Mouse (Mus musculus): ENCODE measurements around the gene Bsdc1. TPM values are rescaled to one million over a fixed set of nuclear protein-coding genes. Genes with fewer than 3 reads are reported as not detected.

The Bsdc1 gene
- polyA plus RNA-seq (2015; fragmentation: Nextera tagmentation; extraction: Ambion mirVana): 14.1 and 16.6 TPM in 2 replicates

DNA sequence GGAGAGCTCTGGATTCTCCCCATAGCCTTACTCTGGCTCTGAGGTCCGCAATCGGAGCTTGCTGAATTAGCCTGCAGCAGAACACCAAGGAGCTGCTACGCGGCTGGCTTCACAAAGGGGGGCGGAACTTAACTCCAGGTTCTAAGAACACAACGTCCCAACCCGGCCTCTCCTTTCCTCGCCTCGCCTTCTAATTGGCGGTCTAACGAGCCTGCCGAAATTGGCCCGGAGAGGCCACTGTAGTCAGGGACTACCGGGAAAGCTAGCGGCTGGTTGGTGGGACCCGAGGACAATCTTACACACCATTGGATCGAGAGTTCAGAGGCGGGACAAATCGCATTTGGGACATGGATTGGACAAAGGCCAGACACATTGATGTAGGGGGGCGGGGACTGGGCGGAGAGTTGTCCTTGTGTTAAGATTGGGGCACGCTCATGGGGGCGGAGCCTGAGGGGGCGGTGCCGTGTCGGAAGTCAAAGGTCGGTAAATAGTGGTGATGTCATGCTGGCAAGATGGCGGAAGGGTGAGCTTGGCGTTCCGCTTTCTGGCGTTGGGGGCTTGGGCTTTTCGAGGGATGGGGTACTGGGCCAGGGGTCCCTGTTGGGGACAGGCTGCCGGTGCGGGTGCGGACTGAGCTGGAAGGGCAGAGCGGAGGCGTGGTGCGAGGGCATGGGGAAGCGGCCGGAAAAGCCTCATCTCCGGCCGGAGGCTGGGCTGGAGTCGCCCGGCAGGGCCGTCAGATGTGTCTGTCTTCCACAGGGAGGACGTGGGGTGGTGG is at the start of gene Bsdc1:
Gene Bsdc1, plus strand, starts transcription at position 399 of the 778 bp plus-strand sequence.

DNA sequence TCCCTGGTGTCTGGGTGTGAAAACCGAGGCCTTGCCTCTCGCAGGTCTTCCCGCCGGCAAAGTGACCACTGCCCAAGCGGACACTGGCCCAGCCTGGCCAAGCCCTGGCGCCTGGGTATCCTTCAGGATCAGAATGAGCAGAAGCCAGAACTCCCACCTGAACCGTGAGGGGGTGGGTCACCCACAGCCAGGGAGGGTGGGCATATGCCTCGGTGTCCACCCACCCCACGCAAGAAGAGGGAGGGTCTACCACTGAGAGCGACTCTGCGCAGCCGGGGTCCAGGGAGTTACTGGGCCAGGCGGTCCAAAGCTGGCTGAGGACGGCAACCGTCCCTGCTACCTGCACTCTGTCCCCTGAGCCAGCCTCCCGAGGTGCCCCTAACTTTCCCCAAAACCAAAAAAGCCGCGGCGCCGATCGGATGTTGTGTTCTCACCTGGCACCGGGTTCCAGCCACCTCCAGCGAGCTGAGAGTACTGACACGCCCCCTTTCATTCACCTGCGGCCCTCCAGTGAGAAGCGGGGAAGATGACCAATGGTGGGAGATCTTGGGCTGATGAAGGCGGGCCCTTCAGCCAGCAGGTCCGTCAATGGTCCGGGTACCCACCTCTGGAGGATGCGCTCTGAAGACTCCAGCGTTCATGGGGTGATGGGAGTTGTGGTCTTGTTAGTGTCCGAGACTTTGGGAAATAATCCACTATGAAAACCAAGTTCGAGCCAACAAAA is 20.9 kb upstream of the Bsdc1 start, which contains the start of gene Zbtb8b:
Gene Zbtb8b, minus strand, starts transcription at position 514 of the 724 bp plus-strand sequence.

DNA sequence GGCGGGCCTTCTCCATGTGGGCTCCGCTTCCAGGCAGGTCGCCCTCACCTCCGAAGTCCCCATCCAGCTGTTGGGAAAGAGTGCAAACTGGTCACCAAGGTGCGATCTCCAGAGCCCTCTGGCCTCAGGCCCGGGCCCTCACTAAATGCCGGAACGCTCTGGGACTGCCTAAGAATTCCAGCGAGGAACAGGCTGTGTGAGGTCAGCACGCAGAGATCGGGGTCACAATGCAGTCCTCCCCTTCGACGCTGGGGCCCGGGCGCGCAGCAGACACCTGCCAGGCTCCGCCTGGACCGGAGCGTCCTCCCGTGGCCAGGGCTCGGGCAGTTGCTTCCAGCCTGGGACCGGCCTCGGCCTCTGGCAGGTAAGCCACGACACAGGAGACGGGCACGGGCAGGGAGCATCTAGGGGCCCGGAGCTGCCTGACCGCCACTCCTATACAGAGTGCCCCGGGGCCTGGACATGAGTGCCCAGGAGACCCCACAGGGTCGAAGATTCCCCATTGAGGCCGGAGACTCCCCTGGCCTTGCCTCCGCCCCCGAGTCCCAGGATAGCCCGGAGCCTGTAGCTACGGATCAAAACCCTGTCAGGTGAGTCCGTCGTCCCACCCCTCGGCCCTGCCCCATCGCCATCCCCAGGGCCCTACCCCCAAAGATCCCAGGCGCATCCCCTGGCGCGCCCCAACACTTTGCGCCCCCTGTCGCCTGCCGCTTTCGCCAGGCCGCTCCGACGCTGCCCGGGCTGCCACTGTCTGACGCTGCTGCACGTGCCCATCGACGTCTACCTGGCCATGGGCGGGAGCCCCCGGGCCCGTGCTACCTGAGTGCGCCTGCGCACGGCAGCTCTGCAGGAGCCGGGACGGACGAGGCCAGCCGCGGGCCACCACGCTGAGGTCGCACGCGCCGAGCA is 29.8 kb downstream of the Bsdc1 start, which contains the start of the genes Tssk3 and Fam229a:
Gene Tssk3, minus strand, starts transcription at position 51 of the 909 bp plus-strand sequence.
Gene Fam229a, plus strand, starts transcription at position 219 of the 909 bp plus-strand sequence.

DNA sequence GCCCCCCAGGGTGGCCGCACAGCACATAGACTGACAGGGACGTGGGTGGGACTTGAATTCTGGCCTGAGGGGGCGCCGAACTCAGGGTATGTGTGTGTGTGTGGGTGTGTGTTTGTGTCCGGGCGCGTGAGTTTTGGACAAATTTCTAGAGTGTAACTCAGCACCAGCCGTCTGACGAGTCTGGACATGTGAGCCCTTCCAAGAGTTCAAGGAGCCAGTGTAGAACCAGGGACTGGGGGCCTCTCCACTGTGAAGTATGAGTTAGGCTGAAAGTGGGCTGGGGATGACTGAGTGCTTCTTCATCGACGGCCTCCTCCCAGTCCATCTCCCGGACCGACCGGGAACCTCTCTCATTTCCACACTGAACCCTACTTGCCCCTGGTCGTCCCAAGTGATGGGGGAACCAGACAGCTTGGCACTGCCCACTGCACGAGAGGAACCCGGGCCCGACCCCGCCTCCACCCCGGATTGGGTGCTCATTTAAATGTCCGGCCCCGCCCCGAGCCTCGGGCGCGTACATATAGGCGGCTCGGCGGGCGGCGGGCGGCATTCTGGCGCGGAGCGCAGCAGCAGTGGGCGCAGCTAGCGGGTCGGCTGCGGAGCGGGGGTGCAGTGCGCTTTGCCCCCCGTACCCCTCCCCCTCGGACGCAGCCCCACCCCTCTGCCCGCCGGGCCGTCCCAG is 51.8 kb downstream of the Bsdc1 start, which contains the start of gene Marcksl1:
Gene Marcksl1, plus strand, starts transcription at position 496 of the 682 bp plus-strand sequence.

Other genes with a start within 250 kb of the Bsdc1 start
- 5.4 and 6.2 TPM in 2 replicates for gene C77080, start 200.2 kb upstream of the Bsdc1 start, polyA plus RNA-seq (2015; fragmentation: Nextera tagmentation; extraction: Ambion mirVana)
- 1.8 and 2.8 TPM in 2 replicates for gene Sync, start 174.0 kb upstream of the Bsdc1 start, polyA plus RNA-seq (2015; fragmentation: Nextera tagmentation; extraction: Ambion mirVana)
- gene Rbbp4, start 126.2 kb upstream of the Bsdc1 start, polyA plus RNA-seq (2015; fragmentation: Nextera tagmentation; extraction: Ambion mirVana): 147 and 188 TPM in 2 replicates
- gene Zbtb8os, start 125.9 kb upstream of the Bsdc1 start, polyA plus RNA-seq (2015; fragmentation: Nextera tagmentation; extraction: Ambion mirVana): 39.7 and 46.6 TPM in 2 replicates
- gene Zbtb8a, start 83.5 kb upstream of the Bsdc1 start, polyA plus RNA-seq (2015; fragmentation: Nextera tagmentation; extraction: Ambion mirVana): 17.4 and 19.0 TPM in 2 replicates
- 6.6 and 7.9 TPM in 2 replicates for gene Zbtb8b, start 20.7 kb upstream of the Bsdc1 start, polyA plus RNA-seq (2015; fragmentation: Nextera tagmentation; extraction: Ambion mirVana)
- gene Tssk3, start 29.4 kb downstream of the Bsdc1 start, polyA plus RNA-seq (2015; fragmentation: Nextera tagmentation; extraction: Ambion mirVana): not detected in 2 replicates
- 0.63 and 0.73 TPM in 2 replicates for gene Fam229a, start 29.6 kb downstream of the Bsdc1 start, polyA plus RNA-seq (2015; fragmentation: Nextera tagmentation; extraction: Ambion mirVana)
- gene Marcksl1, start 52.0 kb downstream of the Bsdc1 start, polyA plus RNA-seq (2015; fragmentation: Nextera tagmentation; extraction: Ambion mirVana): 166 and 167 TPM in 2 replicates
- 95.3 and 96.1 TPM in 2 replicates for gene Hdac1, start 81.1 kb downstream of the Bsdc1 start, polyA plus RNA-seq (2015; fragmentation: Nextera tagmentation; extraction: Ambion mirVana)
- gene Lck, start 112.1 kb downstream of the Bsdc1 start, polyA plus RNA-seq (2015; fragmentation: Nextera tagmentation; extraction: Ambion mirVana): 1.9 and 2.6 TPM in 2 replicates
- 1.3 and 1.8 TPM in 2 replicates for gene Fam167b, start 117.0 kb downstream of the Bsdc1 start, polyA plus RNA-seq (2015; fragmentation: Nextera tagmentation; extraction: Ambion mirVana)
- gene Eif3i, start 139.1 kb downstream of the Bsdc1 start, polyA plus RNA-seq (2015; fragmentation: Nextera tagmentation; extraction: Ambion mirVana): 201 and 217 TPM in 2 replicates
- gene Tmem234, start 139.1 kb downstream of the Bsdc1 start, polyA plus RNA-seq (2015; fragmentation: Nextera tagmentation; extraction: Ambion mirVana): 164 and 187 TPM in 2 replicates
- gene Dcdc2b, start 152.7 kb downstream of the Bsdc1 start, polyA plus RNA-seq (2015; fragmentation: Nextera tagmentation; extraction: Ambion mirVana): 0.63 and 1.9 TPM in 2 replicates
- gene Iqcc, start 157.5 kb downstream of the Bsdc1 start, polyA plus RNA-seq (2015; fragmentation: Nextera tagmentation; extraction: Ambion mirVana): 19.0 and 19.1 TPM in 2 replicates
- gene Ccdc28b, start 162.4 kb downstream of the Bsdc1 start, polyA plus RNA-seq (2015; fragmentation: Nextera tagmentation; extraction: Ambion mirVana): 39.2 and 42.1 TPM in 2 replicates
- gene Txlna, start 179.5 kb downstream of the Bsdc1 start, polyA plus RNA-seq (2015; fragmentation: Nextera tagmentation; extraction: Ambion mirVana): 26.8 and 29.6 TPM in 2 replicates
- gene Kpna6, start 211.2 kb downstream of the Bsdc1 start, polyA plus RNA-seq (2015; fragmentation: Nextera tagmentation; extraction: Ambion mirVana): 9.8 and 11.9 TPM in 2 replicates
- gene Tmem39b, start 235.3 kb downstream of the Bsdc1 start, polyA plus RNA-seq (2015; fragmentation: Nextera tagmentation; extraction: Ambion mirVana): 5.2 and 5.7 TPM in 2 replicates